Mouse (Mus musculus) stomach, embryonic 14.5 days (tissue): ENCODE data around the gene Gm3646. TPM values are rescaled to one million over a fixed set of nuclear protein-coding genes. Genes with fewer than 3 reads are reported as not detected.

Experiments used
- ATAC-seq: fragments of 200-750 bp; cut with Nextera tagmentation; 2 replicates; pipeline ENCODE4 v1.8.0; 2017; ENCODE audit warnings: low read depth, moderate TSS enrichment; ENCODE audit not compliant: insufficient number of reproducible peaks, insufficient read depth, low FRiP score
- H3K27ac ChIP-seq: fragments of 300-500 bp; sonication (generic); 2 replicates; pipeline ENCODE4 v1.5.1; 2014; ENCODE audit warnings: mild to moderate bottlenecking, low read length, moderate library complexity, mixed read lengths
- H3K27me3 ChIP-seq: fragments of 300-500 bp; sonication (generic); 2 replicates; pipeline ENCODE4 v1.6.1; 2014; ENCODE audit warnings: low read length, control low read depth, mixed read lengths; ENCODE audit not compliant: control insufficient read depth, insufficient read depth
- H3K36me3 ChIP-seq: fragments of 300-500 bp; sonication (generic); 2 replicates; pipeline ENCODE4 v1.6.1; 2014; ENCODE audit warnings: mild to moderate bottlenecking, control low read depth, low read length, moderate library complexity, mixed read lengths; ENCODE audit not compliant: control insufficient read depth, insufficient read depth
- H3K4me1 ChIP-seq: fragments of 300-500 bp; sonication (generic); 2 replicates; pipeline ENCODE4 v1.6.1; 2014; ENCODE audit warnings: low read length, control low read depth, mixed read lengths; ENCODE audit not compliant: control insufficient read depth, insufficient read depth
- H3K4me2 ChIP-seq: fragments of 300-500 bp; sonication (generic); replicated peaks from 2 replicates; pipeline ENCODE4 v1.6.1; 2014; ENCODE audit warnings: low read depth, low read length, control low read depth
- H3K4me3 ChIP-seq: fragments of 300-500 bp; sonication (generic); 2 replicates; pipeline ENCODE4 v1.5.1; 2014; ENCODE audit warnings: low read depth, low read length, control low read depth
- H3K9ac ChIP-seq: fragments of 300-500 bp; sonication (generic); replicated peaks from 2 replicates; pipeline ENCODE4 v1.6.1; 2014; ENCODE audit warnings: low read depth, mild to moderate bottlenecking, control low read depth, low read length, moderate library complexity, mixed read lengths
- H3K9me3 ChIP-seq: fragments of 300-500 bp; sonication (generic); 2 replicates; pipeline ENCODE4 v1.6.1; 2016; ENCODE audit warnings: low read depth, low read length, control low read depth; ENCODE audit not compliant: control insufficient read depth
- WGBS: fragments of 180-500 bp; shearing (Covaris S2); extraction: QIAGEN DNeasy Blood & Tissue Kit; methylation state at CpG from one replicate; pipeline ENCODE4 v1.1.7; 2014; 5-methylcytosine and 5-hydroxymethylcytosine counted together
- polyA plus RNA-seq: library from polyadenylated mRNA; unstranded; fragments of >200 nt; fragmentation: Nextera tagmentation; extraction: Ambion mirVana; gene quantifications from 2 replicates; pipeline ENCODE4 v1.2.1, GENCODE M21; 2014

Gm3646 gene
- polyA plus RNA-seq, 1 experiment from 2014 or later = not detected

DNA sequence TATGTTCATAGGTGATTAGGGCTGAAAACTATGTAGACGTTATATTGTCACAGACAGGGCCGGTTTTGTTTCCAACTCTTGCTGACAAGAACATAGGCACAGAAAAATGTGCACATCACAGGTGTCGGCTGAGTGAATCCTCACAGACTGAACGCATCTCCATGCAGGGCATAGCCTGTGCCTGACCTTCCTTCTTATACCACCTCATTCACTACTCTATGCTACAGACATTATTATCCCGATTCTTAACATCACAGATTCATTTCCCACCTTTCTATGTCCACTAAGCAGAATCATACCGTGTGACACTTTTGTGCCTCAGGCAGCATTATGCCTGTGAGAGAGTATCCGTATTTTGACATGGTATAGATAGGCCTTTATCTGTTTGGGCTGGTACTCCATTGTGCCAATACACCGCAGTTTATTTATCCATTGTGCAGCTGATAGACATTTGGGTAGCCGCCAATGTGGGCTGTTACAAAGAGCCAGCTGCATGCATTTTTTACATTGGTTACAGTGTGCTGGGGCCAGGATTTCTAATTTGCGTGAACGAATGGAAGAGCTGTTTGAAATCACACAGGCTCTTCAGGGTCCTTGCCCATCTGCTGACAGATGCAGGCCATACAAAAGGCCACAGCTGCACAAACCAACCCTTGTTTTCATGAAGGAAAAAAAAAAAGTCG is 33.5 kb upstream of the Gm3646 start:
- H3K9ac ChIP-seq = no peak overlapping the region
- H3K4me2 ChIP-seq = no peak overlapping the region
- H3K27me3 ChIP-seq = no peaks in the 10 kb centered on the region
- H3K4me3 ChIP-seq = no peak overlapping the region
- no peaks in the 10 kb centered on the region for H3K36me3 ChIP-seq
- H3K9me3 ChIP-seq = no peaks in the 10 kb centered on the region
- 73% methylated on average over 12 of the region's 12 CpGs for WGBS
- H3K4me1 ChIP-seq = no peaks in the 10 kb centered on the region
- H3K27ac ChIP-seq = no peak overlapping the region
- no peak for ATAC-seq

DNA sequence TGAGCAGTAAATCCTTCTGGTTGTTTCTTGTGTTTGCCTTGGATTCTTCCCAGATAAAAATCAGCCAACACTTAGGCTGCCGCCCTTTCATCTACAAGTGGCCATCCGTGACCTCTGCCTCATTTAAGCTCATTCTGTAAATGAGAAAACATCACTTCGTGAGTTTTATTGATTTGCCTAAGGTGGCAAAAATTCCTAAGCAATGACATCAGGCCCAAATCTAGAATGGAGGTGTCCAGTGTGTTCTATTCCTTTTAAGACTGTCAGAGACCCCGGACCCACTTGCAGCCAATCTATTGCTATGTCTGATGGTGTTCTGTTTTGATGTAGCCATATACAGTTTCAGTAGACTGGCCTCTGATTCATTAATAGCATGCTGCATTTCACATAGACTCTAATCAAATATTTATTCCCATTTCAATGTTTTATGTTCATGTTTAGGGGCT is 26.5 kb upstream of the Gm3646 start:
- no peaks in the 10 kb centered on the region for H3K9me3 ChIP-seq
- H3K4me3 ChIP-seq = no peak overlapping the region
- no peak overlapping the region for H3K27ac ChIP-seq
- WGBS = 58% methylated on average over 4 of the region's 4 CpGs
- H3K9ac ChIP-seq = no peak overlapping the region
- no peaks in the 10 kb centered on the region for H3K4me1 ChIP-seq
- no peaks in the 10 kb centered on the region for H3K36me3 ChIP-seq
- no peak overlapping the region for H3K4me2 ChIP-seq
- no peaks in the 10 kb centered on the region for H3K27me3 ChIP-seq
- ATAC-seq = no peak

DNA sequence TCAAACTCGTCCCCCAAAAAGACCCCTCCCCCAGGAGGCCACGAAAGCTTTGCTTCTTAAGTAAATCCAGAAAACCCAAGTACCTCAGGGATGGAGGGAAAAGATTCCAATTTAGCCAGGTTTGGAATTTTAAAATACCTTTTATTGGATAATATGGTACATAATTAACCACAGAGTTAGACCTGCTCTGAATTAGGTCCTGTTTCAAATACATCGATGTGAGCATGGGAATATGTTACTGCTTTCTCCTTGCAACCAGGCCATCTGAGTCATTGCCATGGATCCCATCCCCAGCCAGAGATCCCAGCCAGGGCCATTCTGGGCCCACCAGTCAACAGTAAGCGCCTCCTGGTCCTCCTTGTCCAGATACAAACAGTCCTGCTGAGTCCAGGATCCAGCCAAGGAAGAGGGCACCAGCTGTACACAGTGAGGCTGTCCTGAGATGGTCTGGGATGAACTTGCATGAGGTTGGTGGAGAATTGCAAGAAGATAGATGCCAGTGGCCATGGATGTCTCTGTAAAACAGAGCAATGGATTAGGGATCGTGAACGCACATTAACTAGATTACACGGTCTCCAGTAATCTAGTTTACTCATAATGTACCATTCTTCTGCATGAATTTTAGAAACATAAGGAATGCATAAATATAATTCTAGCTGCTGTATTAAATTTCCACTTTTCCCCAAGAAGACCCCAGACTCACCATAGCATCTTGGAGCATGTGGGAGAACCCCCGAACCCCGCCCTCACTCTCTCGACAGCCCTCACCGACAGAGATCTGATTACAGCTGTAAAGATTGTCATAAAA is 25.9 kb upstream of the Gm3646 start:
- Histone ChIP-seq H3K4me2 (no peak overlapping the region), H3K4me1 (no peaks in the 10 kb centered on the region), H3K27ac (no peak overlapping the region), H3K9ac (no peak overlapping the region), H3K9me3 (no peaks in the 10 kb centered on the region), H3K4me3 (no peak overlapping the region), H3K27me3 (no peaks in the 10 kb centered on the region), H3K36me3 (no peaks in the 10 kb centered on the region)
- 78% methylated on average over 11 of the region's 11 CpGs for WGBS
- no peak for ATAC-seq

DNA sequence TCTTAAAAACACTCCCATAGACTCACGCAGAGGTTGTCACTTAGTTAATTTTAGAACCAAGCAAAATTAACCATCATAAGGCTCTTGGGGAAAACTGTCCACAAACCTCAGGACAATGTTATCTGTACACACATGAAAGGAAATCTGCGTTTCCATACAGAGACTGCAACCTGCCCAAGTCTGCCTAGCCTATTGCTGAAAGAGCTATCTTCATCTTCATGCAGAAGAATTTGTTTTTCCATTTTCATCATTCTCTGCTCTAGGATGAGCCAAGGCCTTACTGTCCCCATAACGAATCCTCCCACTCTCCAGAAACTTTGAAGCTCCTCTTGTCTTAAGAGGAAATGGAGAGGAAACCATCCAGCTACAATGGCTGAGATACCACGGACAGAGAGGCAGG is 19.8 kb upstream of the Gm3646 start:
- Histone ChIP-seq H3K27ac (no peak overlapping the region), H3K27me3 (no peaks in the 10 kb centered on the region), H3K9me3 (no peaks in the 10 kb centered on the region), H3K36me3 (no peaks in the 10 kb centered on the region), H3K4me3 (no peak overlapping the region), H3K4me2 (no peak overlapping the region), H3K9ac (no peak overlapping the region), H3K4me1 (no peaks in the 10 kb centered on the region)
- ATAC-seq = no peak
- 69% methylated on average over 4 of the region's 4 CpGs for WGBS

DNA sequence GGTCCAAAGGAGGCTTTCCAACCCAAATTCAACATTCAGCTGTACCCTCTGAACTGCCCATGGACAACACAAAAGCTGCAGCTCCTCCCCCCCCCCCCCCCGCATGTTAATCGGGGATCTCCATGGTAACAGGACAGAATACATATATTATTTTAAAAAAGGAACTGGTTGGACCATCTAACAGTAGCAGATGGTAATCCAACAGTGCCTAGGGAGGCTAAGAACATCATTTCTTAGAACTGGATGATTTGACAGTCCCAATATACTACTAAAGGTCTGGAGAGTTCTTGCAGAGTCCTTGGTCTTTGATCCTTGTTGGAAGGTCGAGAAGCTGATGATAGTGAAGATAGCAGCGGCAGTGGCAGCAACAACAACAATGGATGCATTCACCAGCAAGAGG is 19.1 kb upstream of the Gm3646 start:
- no peaks in the 10 kb centered on the region for H3K9me3 ChIP-seq
- no peak overlapping the region for H3K27ac ChIP-seq
- ATAC-seq = no peak
- WGBS = 59% methylated on average over 4 of the region's 4 CpGs
- no peaks in the 10 kb centered on the region for H3K36me3 ChIP-seq
- H3K9ac ChIP-seq = no peak overlapping the region
- H3K4me2 ChIP-seq = no peak overlapping the region
- H3K4me1 ChIP-seq = no peaks in the 10 kb centered on the region
- no peak overlapping the region for H3K4me3 ChIP-seq
- H3K27me3 ChIP-seq = no peaks in the 10 kb centered on the region

DNA sequence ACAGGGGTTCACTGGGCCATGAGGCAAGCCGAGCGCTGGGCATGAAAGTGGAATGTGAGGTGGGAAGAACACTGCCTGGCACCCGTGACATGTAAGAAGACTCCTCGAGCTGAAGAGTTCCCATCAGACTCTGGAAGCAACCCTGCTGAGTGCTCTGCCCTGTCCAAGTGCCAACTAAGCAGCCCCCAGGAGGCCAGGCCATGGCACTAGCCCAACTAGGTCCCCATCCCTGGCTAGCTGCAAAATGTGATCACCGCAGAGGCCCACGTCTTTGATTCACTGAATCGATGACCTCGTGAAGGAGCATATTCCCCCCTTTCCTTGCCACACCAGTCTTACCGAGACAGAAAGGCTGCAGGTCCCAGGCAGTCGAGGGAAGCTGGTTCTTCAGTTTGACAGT is 14.5 kb upstream of the Gm3646 start:
- 80% methylated on average over 10 of the region's 10 CpGs for WGBS
- Histone ChIP-seq H3K27me3 (no peaks in the 10 kb centered on the region), H3K9me3 (no peaks in the 10 kb centered on the region), H3K4me3 (no peak overlapping the region), H3K9ac (no peak overlapping the region), H3K36me3 (no peaks in the 10 kb centered on the region), H3K4me2 (no peak overlapping the region), H3K4me1 (no peaks in the 10 kb centered on the region), H3K27ac (no peak overlapping the region)
- ATAC-seq = no peak

DNA sequence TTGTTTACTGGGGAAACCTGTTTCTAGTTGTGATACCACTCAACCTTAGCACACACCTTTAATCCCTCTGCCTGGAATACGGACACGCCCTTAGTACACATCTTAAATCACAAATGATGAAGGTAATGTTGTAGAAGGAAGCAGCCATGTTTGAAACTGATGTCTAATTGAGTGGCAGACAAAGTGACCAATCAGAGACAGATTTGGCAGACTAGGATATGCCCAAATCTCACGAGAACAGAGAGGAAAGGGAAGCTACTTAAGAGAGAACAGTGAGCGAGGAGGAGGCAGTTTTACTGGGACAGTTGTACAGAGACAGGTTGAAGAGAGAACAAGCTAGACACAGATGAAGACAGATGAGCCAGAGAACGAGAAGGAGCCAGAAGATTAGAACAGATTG is 10.6 kb upstream of the Gm3646 start:
- Histone ChIP-seq H3K27ac (no peak overlapping the region), H3K4me2 (no peak overlapping the region), H3K4me3 (no peak overlapping the region), H3K27me3 (no peaks in the 10 kb centered on the region), H3K36me3 (no peaks in the 10 kb centered on the region), H3K4me1 (no peaks in the 10 kb centered on the region), H3K9ac (no peak overlapping the region), H3K9me3 (no peaks in the 10 kb centered on the region)
- ATAC-seq = no peak
- 83% methylated on average over 5 of the region's 5 CpGs for WGBS

DNA sequence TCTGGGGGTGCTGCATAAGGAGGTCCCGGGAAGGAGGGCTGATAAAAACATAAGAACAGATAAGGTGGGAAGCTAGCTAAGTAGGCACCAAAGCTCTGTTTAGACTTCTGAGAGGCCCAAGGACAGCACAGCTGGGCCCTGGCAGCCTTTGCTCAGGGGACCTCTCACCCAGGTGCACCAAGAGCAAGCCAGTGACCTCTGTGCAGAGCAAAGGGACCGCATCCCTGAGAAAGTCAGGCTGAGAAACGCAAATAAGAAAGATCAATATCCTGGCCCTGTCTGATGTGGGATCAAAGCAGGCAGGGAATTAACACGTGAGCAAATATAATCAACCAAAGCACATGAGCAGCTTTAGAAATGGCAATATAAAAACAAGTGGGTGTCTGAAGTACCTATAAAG is 7.9 kb upstream of the Gm3646 start:
- H3K4me1 ChIP-seq = no peaks in the 10 kb centered on the region
- 48% methylated on average over 4 of the region's 4 CpGs for WGBS
- no peaks in the 10 kb centered on the region for H3K36me3 ChIP-seq
- H3K4me3 ChIP-seq = no peak overlapping the region
- no peak overlapping the region for H3K27ac ChIP-seq
- ATAC-seq = no peak
- H3K4me2 ChIP-seq = no peak overlapping the region
- H3K9me3 ChIP-seq = no peaks in the 10 kb centered on the region
- no peak overlapping the region for H3K9ac ChIP-seq
- H3K27me3 ChIP-seq = no peaks in the 10 kb centered on the region
